Mouse (Mus musculus) ES-Bruce4 (cell line): Measurements from ENCODE around the gene Adssl1. TPM values are rescaled to one million over a fixed set of nuclear protein-coding genes. Genes with fewer than 3 reads are reported as not detected.

Source experiments
- H3K27ac ChIP-seq: 2 replicates; pipeline ENCODE4 v1.5.1; 2012; ENCODE audit warnings: low read length, inconsistent platforms; ENCODE audit not compliant: insufficient read depth
- H3K27me3 ChIP-seq: 2 replicates; pipeline ENCODE4 v1.6.1; 2012; ENCODE audit warnings: mild to moderate bottlenecking, low read length, inconsistent platforms; ENCODE audit not compliant: control insufficient read depth, poor library complexity, insufficient read depth, severe bottlenecking
- H3K36me3 ChIP-seq: 2 replicates; pipeline ENCODE4 v1.6.1; 2012; ENCODE audit warnings: inconsistent platforms, mild to moderate bottlenecking, low read length, moderate library complexity; ENCODE audit not compliant: control insufficient read depth, poor library complexity, insufficient read depth, severe bottlenecking
- H3K4me1 ChIP-seq: one replicate; pipeline ENCODE4 v1.8.1; 2011; ENCODE audit warnings: low read length; ENCODE audit not compliant: control insufficient read depth, insufficient read depth
- H3K4me3 ChIP-seq: 2 replicates; pipeline ENCODE4 v1.5.1; 2011; ENCODE audit warnings: low read depth, mild to moderate bottlenecking, low read length
- H3K9ac ChIP-seq: 2 replicates; pipeline ENCODE4 v1.6.1; 2012; ENCODE audit warnings: low read depth, mild to moderate bottlenecking, inconsistent platforms; ENCODE audit not compliant: poor library complexity, severe bottlenecking
- H3K9me3 ChIP-seq: replicated peaks from 2 replicates; pipeline ENCODE4 v1.6.1; 2012; ENCODE audit warnings: mild to moderate bottlenecking, low read length, inconsistent platforms; ENCODE audit not compliant: control insufficient read depth, poor library complexity, insufficient read depth, severe bottlenecking
- CTCF ChIP-seq: IDR thresholded peaks from one replicate; pipeline ENCODE4 v1.8.1; 2011; ENCODE audit warnings: low read depth, low read length
- EP300 ChIP-seq: IDR thresholded peaks from 2 replicates; pipeline ENCODE4 v1.6.1; 2011; ENCODE audit warnings: low read depth, low read length; ENCODE audit not compliant: insufficient read depth
- POLR2A ChIP-seq: IDR thresholded peaks from one replicate; pipeline ENCODE4 v1.8.1; 2011; ENCODE audit warnings: low read length; ENCODE audit not compliant: insufficient read depth
- polyA plus RNA-seq: library from polyadenylated mRNA; stranded (reverse); fragments of >200 nt; gene quantifications from 2 replicates; pipeline ENCODE4 v1.2.4, GENCODE M21; 2011; ENCODE audit warnings: low read depth; ENCODE audit not compliant: missing spikeins, insufficient read depth, insufficient read length

Gene Adssl1
- polyA plus RNA-seq, 1 experiment: 6.6 TPM

DNA sequence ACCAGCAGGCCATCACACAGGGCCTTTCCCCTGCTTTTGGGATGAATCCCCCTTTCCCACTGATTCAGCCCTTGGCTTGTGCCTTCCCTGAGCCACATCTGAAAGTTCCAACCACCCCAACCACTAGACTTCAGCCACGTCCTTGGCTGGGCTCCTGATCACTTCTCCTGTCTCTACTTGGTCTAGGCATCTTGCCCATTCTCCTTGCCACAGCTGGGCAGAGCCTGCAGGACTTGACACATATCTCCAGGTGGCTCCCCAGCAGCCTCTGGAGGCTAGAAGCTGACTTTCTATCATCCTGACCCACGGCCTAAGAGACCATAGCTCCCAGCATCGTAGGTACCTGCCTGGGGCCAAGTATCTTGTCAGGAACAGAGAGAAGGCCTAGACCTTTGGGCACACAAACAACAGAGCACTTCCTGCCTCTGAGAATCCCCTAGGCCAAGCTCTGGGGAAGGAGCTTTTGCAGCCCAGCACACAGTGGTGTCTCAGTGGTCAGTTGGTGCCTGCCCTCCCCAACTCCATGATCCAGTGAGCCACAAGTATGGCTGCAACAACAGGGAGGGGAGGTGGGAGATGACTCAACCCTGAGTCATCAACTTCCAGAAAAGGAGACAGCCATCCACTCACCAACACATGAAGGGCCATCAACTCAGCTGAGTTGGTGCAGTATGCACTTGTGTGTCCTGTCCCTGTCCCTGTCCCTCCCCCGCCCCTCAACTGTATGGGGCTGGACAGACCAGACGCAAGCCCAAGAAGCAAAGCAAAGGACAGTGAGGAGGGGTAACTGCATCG lies 41.4 kb upstream of the Adssl1 start:
- Histone ChIP-seq H3K4me3 (no peak overlapping the region), H3K9me3 (no peaks in the 10 kb centered on the region), H3K27ac (no peak overlapping the region), H3K4me1 (peaks cover 6% of the 10 kb centered on the region), H3K36me3 (no peaks in the 10 kb centered on the region), H3K27me3 (no peaks in the 10 kb centered on the region), H3K9ac (no peak overlapping the region)
- TF ChIP-seq POLR2A: no peak
- TF ChIP-seq CTCF: no peak
- TF ChIP-seq EP300: no peak

DNA sequence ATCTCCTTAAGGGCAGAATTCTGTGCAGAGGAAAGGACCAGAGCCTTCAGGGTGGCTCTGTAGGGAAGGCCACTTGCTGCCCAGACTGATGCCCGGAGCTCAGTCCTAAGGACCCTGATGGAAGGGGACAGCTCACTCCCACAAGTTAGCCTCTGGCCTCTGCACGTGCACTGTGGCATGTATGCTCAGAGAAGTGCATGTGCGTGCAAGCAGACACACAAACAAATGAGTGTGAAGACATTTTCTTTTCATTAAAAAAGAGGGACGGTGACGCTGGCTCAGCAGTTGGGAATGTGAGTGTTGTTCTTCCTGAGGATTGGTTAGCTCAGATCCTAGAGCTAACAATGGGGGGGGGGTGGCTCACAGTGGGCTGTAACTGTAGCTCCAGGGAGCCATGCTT lies 40.4 kb upstream of the Adssl1 start:
- H3K36me3 ChIP-seq: no peaks in the 10 kb centered on the region
- no peak overlapping the region for H3K4me3 ChIP-seq
- no peaks in the 10 kb centered on the region for H3K9me3 ChIP-seq
- no peak overlapping the region for H3K27ac ChIP-seq
- TF ChIP-seq POLR2A: no peak
- H3K27me3 ChIP-seq: no peaks in the 10 kb centered on the region
- H3K9ac ChIP-seq: no peak overlapping the region
- H3K4me1 ChIP-seq: peaks cover 4% of the 10 kb centered on the region

DNA sequence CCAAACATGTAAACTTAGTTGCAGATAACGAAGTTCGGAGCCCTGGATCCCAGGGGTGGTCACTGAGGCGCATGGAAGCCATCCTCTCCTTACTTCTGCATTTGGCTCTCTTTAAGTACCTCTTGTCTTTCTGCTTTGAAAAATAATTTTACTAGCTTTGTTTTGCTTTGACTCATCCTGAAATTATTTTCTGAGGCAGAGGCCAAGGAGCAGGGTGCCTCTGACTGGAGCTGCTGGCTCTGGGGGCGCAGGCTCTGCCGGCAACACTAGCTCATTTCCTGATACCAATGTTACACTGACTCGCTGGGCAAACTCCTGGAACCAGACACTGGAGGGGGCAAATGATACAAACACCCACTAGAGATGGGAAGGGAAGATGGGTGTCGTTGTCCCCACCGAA lies 39.9 kb upstream of the Adssl1 start:
- H3K27ac ChIP-seq: no peak overlapping the region
- no peaks in the 10 kb centered on the region for H3K27me3 ChIP-seq
- H3K36me3 ChIP-seq: no peaks in the 10 kb centered on the region
- peaks cover 4% of the 10 kb centered on the region for H3K4me1 ChIP-seq
- TF ChIP-seq POLR2A: no peak
- no peak for TF ChIP-seq EP300
- TF ChIP-seq CTCF: no peak
- no peak overlapping the region for H3K9ac ChIP-seq
- H3K9me3 ChIP-seq: no peaks in the 10 kb centered on the region
- no peak overlapping the region for H3K4me3 ChIP-seq

GRCm38 (mm10) chr12:112581113-112581512 lies 38.7 kb upstream of the Adssl1 start:
- H3K27ac ChIP-seq: no peak overlapping the region
- TF ChIP-seq POLR2A: no peak
- no peaks in the 10 kb centered on the region for H3K27me3 ChIP-seq
- H3K4me1 ChIP-seq: peaks cover 4% of the 10 kb centered on the region
- no peak overlapping the region for H3K4me3 ChIP-seq
- no peaks in the 10 kb centered on the region for H3K9me3 ChIP-seq
- H3K36me3 ChIP-seq: no peaks in the 10 kb centered on the region
- no peak overlapping the region for H3K9ac ChIP-seq

GRCm38 (mm10) chr12:112584954-112585353 lies 34.9 kb upstream of the Adssl1 start:
- Histone ChIP-seq H3K4me3 (no peak overlapping the region), H3K27me3 (no peaks in the 10 kb centered on the region; the same call in 1 of the 2 replicates), H3K9me3 (no peaks in the 10 kb centered on the region)

DNA sequence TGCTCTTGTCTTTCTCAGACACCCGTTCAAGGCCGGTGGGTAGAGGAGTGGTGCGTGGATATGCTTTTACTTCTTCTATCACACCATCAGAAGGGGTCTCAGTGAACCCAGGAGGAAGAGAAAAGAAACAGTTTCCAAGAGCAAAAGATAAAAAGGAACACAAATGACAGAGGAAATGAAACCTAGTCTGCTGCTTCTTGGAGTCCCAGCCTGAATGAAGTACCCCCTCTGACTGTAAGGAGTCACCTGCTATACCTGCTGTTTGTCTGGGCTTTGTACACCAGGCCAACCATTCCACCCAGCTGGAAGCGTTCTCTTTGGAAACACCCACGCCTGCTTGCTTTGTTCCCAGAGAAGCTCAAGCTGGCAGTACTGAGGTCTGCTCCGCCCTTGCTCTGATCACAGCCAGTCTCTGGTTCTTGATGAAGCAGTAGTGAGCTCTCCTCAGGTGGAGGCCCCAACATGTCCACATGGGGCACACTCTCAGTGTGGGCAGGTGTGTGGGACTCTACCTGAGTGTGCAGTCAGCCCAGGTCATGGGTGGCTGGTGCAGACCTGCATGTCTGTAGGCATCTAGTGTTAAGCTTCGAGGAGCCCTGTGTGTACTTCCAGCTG lies 33.8 kb upstream of the Adssl1 start:
- H3K4me3 ChIP-seq: no peak overlapping the region
- H3K4me1 ChIP-seq: no peaks in the 10 kb centered on the region
- no peak overlapping the region for H3K9ac ChIP-seq
- no peaks in the 10 kb centered on the region; the same call in 1 of the 2 replicates for H3K27me3 ChIP-seq
- no peaks in the 10 kb centered on the region for H3K9me3 ChIP-seq
- H3K36me3 ChIP-seq: no peaks in the 10 kb centered on the region
- TF ChIP-seq CTCF (no peak), POLR2A (no peak), EP300 (no peak)
- no peak overlapping the region for H3K27ac ChIP-seq

More at GRCm38 (mm10) chr12:112584954-112585353, 34.9 kb upstream of the Adssl1 start:
- Histone ChIP-seq H3K4me1 (no peaks in the 10 kb centered on the region), H3K36me3 (no peaks in the 10 kb centered on the region), H3K9ac (no peak overlapping the region), H3K27ac (no peak overlapping the region)
- no peak for TF ChIP-seq EP300
- no peak for TF ChIP-seq POLR2A
- no peak for TF ChIP-seq CTCF
